Mouse (Mus musculus) stomach, embryonic 14.5 days (tissue): ENCODE measurements around the gene Etv6. TPM values are rescaled to one million over a fixed set of nuclear protein-coding genes. Genes with fewer than 3 reads are reported as not detected.

Source experiments
- ATAC-seq: fragments of 200-750 bp; cut with Nextera tagmentation; 2 replicates; pipeline ENCODE4 v1.8.0; 2017; ENCODE audit warnings: low read depth, moderate TSS enrichment; ENCODE audit not compliant: insufficient number of reproducible peaks, insufficient read depth, low FRiP score
- H3K27ac ChIP-seq: fragments of 300-500 bp; sonication (generic); 2 replicates; pipeline ENCODE4 v1.5.1; 2014; ENCODE audit warnings: mild to moderate bottlenecking, low read length, moderate library complexity, mixed read lengths
- H3K27me3 ChIP-seq: fragments of 300-500 bp; sonication (generic); 2 replicates; pipeline ENCODE4 v1.6.1; 2014; ENCODE audit warnings: low read length, control low read depth, mixed read lengths; ENCODE audit not compliant: control insufficient read depth, insufficient read depth
- H3K36me3 ChIP-seq: fragments of 300-500 bp; sonication (generic); 2 replicates; pipeline ENCODE4 v1.6.1; 2014; ENCODE audit warnings: mild to moderate bottlenecking, control low read depth, low read length, moderate library complexity, mixed read lengths; ENCODE audit not compliant: control insufficient read depth, insufficient read depth
- H3K4me1 ChIP-seq: fragments of 300-500 bp; sonication (generic); 2 replicates; pipeline ENCODE4 v1.6.1; 2014; ENCODE audit warnings: low read length, control low read depth, mixed read lengths; ENCODE audit not compliant: control insufficient read depth, insufficient read depth
- H3K4me2 ChIP-seq: fragments of 300-500 bp; sonication (generic); replicated peaks from 2 replicates; pipeline ENCODE4 v1.6.1; 2014; ENCODE audit warnings: low read depth, low read length, control low read depth
- H3K4me3 ChIP-seq: fragments of 300-500 bp; sonication (generic); 2 replicates; pipeline ENCODE4 v1.5.1; 2014; ENCODE audit warnings: low read depth, low read length, control low read depth
- H3K9ac ChIP-seq: fragments of 300-500 bp; sonication (generic); replicated peaks from 2 replicates; pipeline ENCODE4 v1.6.1; 2014; ENCODE audit warnings: low read depth, mild to moderate bottlenecking, control low read depth, low read length, moderate library complexity, mixed read lengths
- H3K9me3 ChIP-seq: fragments of 300-500 bp; sonication (generic); 2 replicates; pipeline ENCODE4 v1.6.1; 2016; ENCODE audit warnings: low read depth, low read length, control low read depth; ENCODE audit not compliant: control insufficient read depth
- WGBS: fragments of 180-500 bp; shearing (Covaris S2); extraction: QIAGEN DNeasy Blood & Tissue Kit; methylation state at CpG from one replicate; pipeline ENCODE4 v1.1.7; 2014; 5-methylcytosine and 5-hydroxymethylcytosine counted together
- polyA plus RNA-seq: library from polyadenylated mRNA; unstranded; fragments of >200 nt; fragmentation: Nextera tagmentation; extraction: Ambion mirVana; gene quantifications from 2 replicates; pipeline ENCODE4 v1.2.1, GENCODE M21; 2014

Gene Etv6
- polyA plus RNA-seq, 1 experiment from 2014 or later, result 16.0 TPM

- H3K9ac ChIP-seq, result no peak overlapping the region
- H3K27me3 ChIP-seq, result no peaks in the 10 kb centered on the region
- no peaks in the 10 kb centered on the region for H3K4me1 ChIP-seq
- H3K27ac ChIP-seq, result no peak overlapping the region
- ATAC-seq, result no peak
- H3K4me2 ChIP-seq, result no peak overlapping the region
- H3K4me3 ChIP-seq, result no peak overlapping the region
- WGBS, result 84% methylated on average over 9 of the region's 9 CpGs
- H3K9me3 ChIP-seq, result no peaks in the 10 kb centered on the region
- H3K36me3 ChIP-seq, result no peaks in the 10 kb centered on the region; the same call in none of the 2 replicates
Observed at GRCm38 (mm10) chr6:134134821-134135323, 99.4 kb downstream of the Etv6 start.

GRCm38 (mm10) chr6:134136315-134136714 lies 100.8 kb downstream of the Etv6 start:
- peaks cover 7% of the 10 kb centered on the region for H3K4me1 ChIP-seq
- whole genome bisulfite sequencing, result 77% methylated on average over 3 of the region's 3 CpGs
- H3K9ac ChIP-seq, result no peak overlapping the region
- H3K27ac ChIP-seq, result no peak overlapping the region
- no peaks in the 10 kb centered on the region for H3K27me3 ChIP-seq
- H3K4me2 ChIP-seq, result no peak overlapping the region
- H3K4me3 ChIP-seq, result no peak overlapping the region
- no peaks in the 10 kb centered on the region; the same call in none of the 2 replicates for H3K36me3 ChIP-seq
- ATAC-seq, result no peak
- no peaks in the 10 kb centered on the region for H3K9me3 ChIP-seq

- ATAC-seq, result no peak
- no peak overlapping the region for H3K4me2 ChIP-seq
- no peak overlapping the region for H3K4me3 ChIP-seq
- H3K27ac ChIP-seq, result no peak overlapping the region
- 84% methylated on average over 3 of the region's 3 CpGs for WGBS
- no peaks in the 10 kb centered on the region for H3K27me3 ChIP-seq
- H3K9me3 ChIP-seq, result no peaks in the 10 kb centered on the region
- no peak overlapping the region for H3K9ac ChIP-seq
- peaks cover 35% of the 10 kb centered on the region for H3K4me1 ChIP-seq
- H3K36me3 ChIP-seq, result no peaks in the 10 kb centered on the region; the same call in none of the 2 replicates
Observed at GRCm38 (mm10) chr6:134139359-134139758, 103.9 kb downstream of the Etv6 start.

GRCm38 (mm10) chr6:134140718-134141615 lies 105.5 kb downstream of the Etv6 start:
- Histone ChIP-seq H3K36me3 (no peaks in the 10 kb centered on the region; the same call in none of the 2 replicates), H3K9me3 (no peaks in the 10 kb centered on the region), H3K27me3 (no peaks in the 10 kb centered on the region), H3K27ac (no peak overlapping the region), H3K4me1 (peaks cover 39% of the 10 kb centered on the region), H3K4me2 (no peak overlapping the region), H3K4me3 (no peak overlapping the region), H3K9ac (no peak overlapping the region)
- WGBS, result 57% methylated on average over 16 of the region's 16 CpGs
- 0 out of 2 replicates have a peak, but pooled peaks have one; percentile 10 for ATAC-seq

GRCm38 (mm10) chr6:134141616-134142165 lies 106.2 kb downstream of the Etv6 start:
- peaks cover 39% of the 10 kb centered on the region for H3K4me1 ChIP-seq
- no peak overlapping the region for H3K27ac ChIP-seq
- no peak for ATAC-seq
- no peaks in the 10 kb centered on the region for H3K27me3 ChIP-seq
- WGBS, result 70% methylated on average over 1 of the region's 1 CpGs
- no peak overlapping the region for H3K9ac ChIP-seq
- no peaks in the 10 kb centered on the region for H3K9me3 ChIP-seq
- H3K4me3 ChIP-seq, result no peak overlapping the region
- no peaks in the 10 kb centered on the region; the same call in none of the 2 replicates for H3K36me3 ChIP-seq
- no peak overlapping the region for H3K4me2 ChIP-seq

- Histone ChIP-seq H3K4me1 (peaks cover 44% of the 10 kb centered on the region), H3K27me3 (no peaks in the 10 kb centered on the region), H3K36me3 (no peaks in the 10 kb centered on the region; the same call in none of the 2 replicates), H3K4me3 (no peak overlapping the region), H3K27ac (peak overlapping the region; percentile 90; the same call in 1 of the 2 replicates), H3K9ac (no peak overlapping the region), H3K9me3 (no peaks in the 10 kb centered on the region), H3K4me2 (no peak overlapping the region)
- no peak for ATAC-seq
- 57% methylated on average over 11 of the region's 11 CpGs for WGBS
Observed at GRCm38 (mm10) chr6:134142700-134143099, 107.2 kb downstream of the Etv6 start.

GRCm38 (mm10) chr6:134143649-134144097 lies 108.2 kb downstream of the Etv6 start:
- Histone ChIP-seq H3K27ac (peak overlapping the region; percentile 90), H3K4me1 (peaks cover 52% of the 10 kb centered on the region), H3K36me3 (no peaks in the 10 kb centered on the region; the same call in none of the 2 replicates), H3K4me2 (no peak overlapping the region), H3K4me3 (no peak overlapping the region), H3K9me3 (no peaks in the 10 kb centered on the region), H3K9ac (no peak overlapping the region), H3K27me3 (no peaks in the 10 kb centered on the region)
- 39% methylated on average over 3 of the region's 3 CpGs for WGBS
- peak; percentile 24; the same call in 1 of the 2 replicates for ATAC-seq
